Mouse (Mus musculus) limb, embryonic 14.5 days (tissue): ENCODE measurements at regions not wholly inside any gene's neighbourhood (a gene's known extent, or its start where the extent isn't known, plus 50 kb on each side); places are given as distances from the start of the nearest gene placed in this dataset.
"Not testable (repeated sequence)": the region's sequence is repeated elsewhere in the genome, so short reads cannot be mapped to it uniquely, and the experiment has no call there.

Experiments used
- ATAC-seq: fragments of 200-750 bp; cut with Nextera tagmentation; 2 replicates; pipeline ENCODE4 v1.8.0; 2017; ENCODE audit warnings: low read depth, moderate number of reproducible peaks, moderate TSS enrichment; ENCODE audit not compliant: low FRiP score
- DNase-seq: peaks from one replicate; pipeline ENCODE4 v3.0.0-alpha.2; 2015; ENCODE audit warnings: low spot score
- H3K27ac ChIP-seq: fragments of 300-500 bp; sonication (generic); replicated peaks from 2 replicates; pipeline ENCODE4 v1.5.1; 2014; ENCODE audit warnings: low read depth, mild to moderate bottlenecking, low read length, moderate library complexity, mixed read lengths
- H3K27me3 ChIP-seq: fragments of 300-500 bp; sonication (generic); 2 replicates; pipeline ENCODE4 v1.6.1; 2014; ENCODE audit warnings: low read length, mixed read lengths; ENCODE audit not compliant: control insufficient read depth, insufficient read depth
- H3K36me3 ChIP-seq: fragments of 300-500 bp; sonication (generic); 2 replicates; pipeline ENCODE4 v1.6.1; 2014; ENCODE audit warnings: mild to moderate bottlenecking, low read length, moderate library complexity, mixed read lengths; ENCODE audit not compliant: control insufficient read depth, insufficient read depth
- H3K4me1 ChIP-seq: fragments of 300-500 bp; sonication (generic); 2 replicates; pipeline ENCODE4 v1.6.1; 2014; ENCODE audit warnings: antibody characterized with exemption, low read length, mixed read lengths; ENCODE audit not compliant: control insufficient read depth, insufficient read depth
- H3K4me2 ChIP-seq: fragments of 300-500 bp; sonication (generic); replicated peaks from 2 replicates; pipeline ENCODE4 v1.6.1; 2014; ENCODE audit warnings: low read depth, mild to moderate bottlenecking, low read length, moderate library complexity; ENCODE audit not compliant: severe bottlenecking
- H3K4me3 ChIP-seq: fragments of 300-500 bp; sonication (generic); replicated peaks from 2 replicates; pipeline ENCODE4 v1.5.1; 2014; ENCODE audit warnings: low read length
- H3K9ac ChIP-seq: fragments of 300-500 bp; sonication (generic); 2 replicates; pipeline ENCODE4 v1.6.1; 2014; ENCODE audit warnings: mild to moderate bottlenecking, low read depth, low read length, moderate library complexity; ENCODE audit not compliant: severe bottlenecking
- H3K9me3 ChIP-seq: fragments of 300-500 bp; sonication (generic); 2 replicates; pipeline ENCODE4 v1.6.1; 2016; ENCODE audit warnings: low read length; ENCODE audit not compliant: control insufficient read depth
- POLR2A ChIP-seq: fragments of 200-500 bp; IDR thresholded peaks from 2 replicates; pipeline ENCODE4 v1.8.0; 2012; ENCODE audit warnings: inconsistent platforms, mild to moderate bottlenecking, moderate library complexity, borderline replicate concordance; ENCODE audit not compliant: insufficient read depth, insufficient read length; ENCODE audit errors: extremely low read depth
- WGBS: fragments of 180-500 bp; shearing (Covaris S2); extraction: QIAGEN DNeasy Blood & Tissue Kit; methylation state at CpG from one replicate; pipeline ENCODE4 v1.1.7; 2014; 5-methylcytosine and 5-hydroxymethylcytosine counted together

- Histone ChIP-seq H3K36me3 (no peaks in the 10 kb centered on the region), H3K4me1 (no peaks in the 10 kb centered on the region), H3K9ac (no peak overlapping the region), H3K27me3 (no peaks in the 10 kb centered on the region), H3K9me3 (peaks cover 4% of the 10 kb centered on the region; the same call in 1 of the 2 replicates), H3K27ac (no peak overlapping the region), H3K4me3 (no peak overlapping the region), H3K4me2 (no peak overlapping the region)
- no peak for ATAC-seq
- WGBS = 43% methylated on average over 6 of the region's 6 CpGs
- no peak for DNase-seq
- TF ChIP-seq POLR2A = no peak
Measured at GRCm38 (mm10) chr15:89730320-89730719, 111.3 kb downstream of the Syt10 start.

DNA sequence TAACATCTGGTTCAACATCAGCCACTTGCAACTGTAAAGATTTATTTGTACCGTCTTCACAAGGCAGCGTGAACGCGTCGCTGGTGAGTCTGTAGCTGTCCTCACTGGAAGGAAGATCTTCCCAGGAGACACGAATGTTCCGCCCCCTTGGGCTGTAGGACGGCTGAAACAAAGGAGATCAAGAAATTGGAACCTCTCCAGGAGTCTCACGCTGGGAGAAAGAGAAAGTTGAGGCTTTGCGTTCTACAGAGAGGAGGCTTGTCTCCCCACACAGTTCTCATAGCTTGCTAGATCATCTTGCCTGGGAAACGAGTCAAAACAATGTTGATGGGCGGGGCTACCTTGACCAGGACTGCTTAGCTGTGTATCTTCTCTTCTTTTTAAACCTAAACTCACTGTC is 117.3 kb downstream of the Syt10 start:
- Histone ChIP-seq H3K9me3 (no peaks in the 10 kb centered on the region), H3K27me3 (no peaks in the 10 kb centered on the region), H3K9ac (no peak overlapping the region), H3K27ac (no peak overlapping the region), H3K36me3 (no peaks in the 10 kb centered on the region), H3K4me3 (no peak overlapping the region), H3K4me2 (no peak overlapping the region), H3K4me1 (no peaks in the 10 kb centered on the region)
- 63% methylated on average over 12 of the region's 12 CpGs for WGBS
- ATAC-seq = no peak
- peak; percentile 12 for DNase-seq
- no peak for TF ChIP-seq POLR2A

DNA sequence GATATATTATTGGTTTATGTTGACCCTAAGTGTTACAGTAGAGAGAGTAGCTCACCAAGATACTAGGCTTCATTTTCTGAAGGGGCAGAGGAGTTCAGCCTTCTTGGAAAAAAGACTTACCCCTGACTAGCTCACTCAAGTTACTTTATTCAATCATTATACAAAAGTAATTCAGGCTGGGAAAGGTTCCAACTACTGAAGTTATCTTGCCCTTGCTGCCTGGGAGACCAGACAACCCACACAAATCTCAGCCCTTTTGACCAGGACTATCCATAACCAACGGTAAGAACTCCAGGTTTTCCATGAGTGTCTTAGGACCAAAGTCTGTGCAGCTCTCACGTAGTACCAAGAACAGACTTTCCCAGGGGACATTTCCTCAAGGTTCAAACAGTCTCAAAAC is 105.5 kb upstream of the Rabl2 start:
- DNase-seq (peak; percentile 23), ATAC-seq (no peak)
- TF ChIP-seq POLR2A = no peak
- H3K27ac ChIP-seq = no peak overlapping the region
- no peak overlapping the region for H3K9ac ChIP-seq
- no peaks in the 10 kb centered on the region for H3K27me3 ChIP-seq
- H3K4me3 ChIP-seq = no peak overlapping the region
- no peaks in the 10 kb centered on the region for H3K36me3 ChIP-seq
- 65% methylated on average over 2 of the region's 2 CpGs for WGBS
- no peaks in the 10 kb centered on the region for H3K9me3 ChIP-seq
- no peak overlapping the region for H3K4me2 ChIP-seq
- H3K4me1 ChIP-seq = no peaks in the 10 kb centered on the region

DNA sequence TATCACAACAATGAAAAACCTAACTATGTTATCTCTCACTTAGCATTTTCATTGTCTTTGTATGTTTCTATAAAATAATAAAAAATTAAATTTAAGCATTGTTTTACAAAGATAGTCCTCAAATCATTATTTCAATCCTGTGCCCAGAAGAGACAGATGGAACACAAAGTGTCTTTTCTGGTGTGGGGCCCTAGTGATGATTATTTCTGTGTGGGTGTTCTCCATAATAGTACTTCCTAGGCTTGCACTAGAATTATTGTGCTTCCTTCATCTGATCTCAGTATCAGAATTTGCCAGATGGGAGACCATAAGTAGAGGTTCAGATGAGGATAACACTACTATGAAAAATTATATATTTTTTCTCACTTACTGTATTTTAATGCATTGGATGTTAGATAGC is 84.6 kb upstream of the Rabl2 start:
- Histone ChIP-seq H3K4me3 (no peak overlapping the region), H3K36me3 (no peaks in the 10 kb centered on the region), H3K27me3 (no peaks in the 10 kb centered on the region), H3K4me2 (no peak overlapping the region), H3K4me1 (no peaks in the 10 kb centered on the region), H3K9ac (no peak overlapping the region), H3K9me3 (no peaks in the 10 kb centered on the region), H3K27ac (no peak overlapping the region)
- DNase-seq (no peak), ATAC-seq (no peak)
- TF ChIP-seq POLR2A = no peak

DNA sequence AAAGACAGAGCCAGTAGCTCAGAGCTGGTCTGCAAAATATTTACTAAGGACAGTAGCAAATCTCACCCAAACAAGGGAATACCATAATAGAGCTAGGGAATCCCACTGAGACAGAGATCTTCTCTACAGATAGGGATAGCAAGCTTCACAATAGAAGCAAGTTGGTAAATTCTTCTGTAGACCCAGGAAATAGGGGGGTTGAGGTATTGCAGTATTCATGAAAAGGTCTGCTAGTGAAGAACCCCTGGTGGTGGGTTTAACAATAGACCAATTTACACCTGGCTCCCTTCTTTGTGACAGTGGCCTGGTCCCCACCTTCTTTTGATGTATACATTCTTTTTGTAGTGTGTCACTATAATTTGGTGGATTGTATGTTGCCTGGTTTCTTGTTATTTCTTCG is 64.8 kb upstream of the Rabl2 start:
- WGBS = 97% methylated on average over 1 of the region's 1 CpGs

More for the DNA sequence above, 64.8 kb upstream of the Rabl2 start:
- H3K4me1 ChIP-seq, H3K27me3 ChIP-seq, DNase-seq, ATAC-seq, H3K27ac ChIP-seq, H3K9ac ChIP-seq, H3K4me3 ChIP-seq, H3K9me3 ChIP-seq, H3K4me2 ChIP-seq, H3K36me3 ChIP-seq: not testable (repeated sequence)
